Mouse (Mus musculus) bone marrow, adult 2 months (tissue): Measurements from ENCODE around the gene 2210016L21Rik.

Source experiments
- CTCF ChIP-seq: fragments of 200-500 bp; IDR thresholded peaks from 2 replicates; pipeline ENCODE4 v1.5.1; 2011; ENCODE audit warnings: low read length, control low read depth; ENCODE audit not compliant: control insufficient read depth, insufficient read depth
- POLR2A ChIP-seq: fragments of 200-500 bp; IDR thresholded peaks from 2 replicates; pipeline ENCODE4 v1.6.1; 2011; ENCODE audit warnings: low read depth, mild to moderate bottlenecking, control low read depth, low read length, borderline replicate concordance; ENCODE audit not compliant: control insufficient read depth

- TF ChIP-seq CTCF (no peak), POLR2A (no peak)
Measured at GRCm38 (mm10) chr5:114926153-114926684, 15.7 kb upstream of the 2210016L21Rik start.
